Mouse (Mus musculus) MEL (cell line): ENCODE data around the gene Iah1.

Experiments
- POLR2A ChIP-seq, 2 experiments: IDR thresholded peaks; 2 replicates each; pipeline ENCODE4 v1.6.1; 2011 to 2012; ENCODE audit warnings: low read length in 2 of 2, mild to moderate bottlenecking in 2 of 2, control low read depth in 1 of 2, improper control_type of control experiment in 1 of 2, low read depth in 1 of 2, moderate library complexity in 1 of 2; ENCODE audit not compliant: control insufficient read depth in 1 of 2, insufficient read depth in 1 of 2, poor library complexity in 1 of 2
- UBTF ChIP-seq: IDR thresholded peaks from 2 replicates; pipeline ENCODE4 v1.6.1; 2012; ENCODE audit warnings: low read depth, mild to moderate bottlenecking, inconsistent platforms, low read length, improper control_type of control experiment, moderate library complexity, borderline replicate concordance; ENCODE audit not compliant: insufficient read depth

- TF ChIP-seq UBTF (no peak), POLR2A (IDR thresholded peaks at IDR 0.05; ENCODE audit: control insufficient read depth in 1 of 2, insufficient read depth in 1 of 2, low read depth in 1 of 2, low read length in 2 of 2, poor library complexity in 1 of 2) (no peak)
Observed at GRCm38 (mm10) chr12:21306721-21307120, 9.5 kb upstream of the Iah1 start.
